Mouse (Mus musculus) liver, adult 2 months (tissue): Measurements from ENCODE around the gene Acp1. TPM values are rescaled to one million over a fixed set of nuclear protein-coding genes. Genes with fewer than 3 reads are reported as not detected.

Experiments
- DNase-seq: peaks from one replicate; pipeline ENCODE4 v3.0.0-alpha.2; 2011; ENCODE audit warnings: low read depth, low spot score; ENCODE audit errors: extremely low read depth
- H3K27ac ChIP-seq: fragments of 200-500 bp; replicated peaks from 2 replicates; pipeline ENCODE4 v1.5.1; 2012; ENCODE audit warnings: low read depth, mild to moderate bottlenecking, control low read depth, inconsistent platforms, low read length; ENCODE audit not compliant: insufficient read depth
- H3K27me3 ChIP-seq: fragments of 200-500 bp; 2 replicates; pipeline ENCODE4 v1.6.1; 2012; ENCODE audit warnings: mild to moderate bottlenecking, moderate library complexity, low read length, inconsistent platforms; ENCODE audit not compliant: control insufficient read depth, insufficient read depth
- H3K36me3 ChIP-seq: fragments of 200-500 bp; 2 replicates; pipeline ENCODE4 v1.6.1; 2012; ENCODE audit warnings: low read length, inconsistent platforms; ENCODE audit not compliant: control insufficient read depth, insufficient read depth
- H3K4me1 ChIP-seq: fragments of 200-500 bp; 2 replicates; pipeline ENCODE4 v1.6.1; 2011; ENCODE audit warnings: low read length; ENCODE audit not compliant: control insufficient read depth, insufficient read depth
- H3K4me3 ChIP-seq: fragments of 200-500 bp; 2 replicates; pipeline ENCODE4 v1.5.1; 2011; ENCODE audit warnings: low read depth, mild to moderate bottlenecking, control low read depth, low read length, moderate library complexity; ENCODE audit not compliant: insufficient read depth
- H3K79me2 ChIP-seq: fragments of 200-500 bp; 2 replicates; pipeline ENCODE4 v1.6.1; 2012; ENCODE audit warnings: inconsistent platforms, mild to moderate bottlenecking, low read length, moderate library complexity; ENCODE audit not compliant: control insufficient read depth, insufficient read depth
- H3K9ac ChIP-seq: fragments of 200-500 bp; 2 replicates; pipeline ENCODE4 v1.6.1; 2012; ENCODE audit warnings: low read depth, mild to moderate bottlenecking, control low read depth, inconsistent platforms, low read length
- CTCF ChIP-seq: fragments of 200-500 bp; IDR thresholded peaks from 2 replicates; pipeline ENCODE4 v1.5.1; 2011; ENCODE audit warnings: low read depth, low read length, control low read depth
- POLR2A ChIP-seq: fragments of 200-500 bp; IDR thresholded peaks from 2 replicates; pipeline ENCODE4 v1.6.1; 2011; ENCODE audit warnings: low read length, control low read depth; ENCODE audit not compliant: insufficient read depth; ENCODE audit errors: extremely low read depth
- WGBS: fragments of 180-500 bp; shearing (Covaris S2); methylation state at CpG from one replicate; pipeline ENCODE4 v1.1.7; 2018; 5-methylcytosine and 5-hydroxymethylcytosine counted together
- polyA plus RNA-seq: library from polyadenylated mRNA; depleted of rRNA; stranded (reverse); fragments of >200 nt; gene quantifications from 2 replicates; pipeline ENCODE4 v1.2.3, GENCODE M21; 2012
- total RNA-seq: library from RNA; depleted of rRNA; stranded (reverse); fragments of >200 nt; gene quantifications from 2 replicates; pipeline ENCODE4 v1.2.3, GENCODE M21; 2014

The Acp1 gene
- total and polyA plus RNA-seq, 2 experiments = 9.3 to 75.0 TPM

- Histone ChIP-seq H3K4me1 (peaks cover 3% of the 10 kb centered on the region; the same call in 1 of the 2 replicates), H3K4me3 (no peak overlapping the region), H3K9ac (no peak overlapping the region), H3K36me3 (peaks cover 4% of the 10 kb centered on the region; the same call in 1 of the 2 replicates), H3K79me2 (peaks cover 9% of the 10 kb centered on the region; the same call in 1 of the 2 replicates), H3K27ac (no peak overlapping the region), H3K27me3 (no peaks in the 10 kb centered on the region)
- 86% methylated on average over 1 of the region's 1 CpGs for WGBS
- TF ChIP-seq CTCF = no peak
- TF ChIP-seq POLR2A = no peak
- DNase-seq = no peak
Measured at GRCm38 (mm10) chr12:30908658-30909057, 2.7 kb downstream of the Acp1 start.

DNA sequence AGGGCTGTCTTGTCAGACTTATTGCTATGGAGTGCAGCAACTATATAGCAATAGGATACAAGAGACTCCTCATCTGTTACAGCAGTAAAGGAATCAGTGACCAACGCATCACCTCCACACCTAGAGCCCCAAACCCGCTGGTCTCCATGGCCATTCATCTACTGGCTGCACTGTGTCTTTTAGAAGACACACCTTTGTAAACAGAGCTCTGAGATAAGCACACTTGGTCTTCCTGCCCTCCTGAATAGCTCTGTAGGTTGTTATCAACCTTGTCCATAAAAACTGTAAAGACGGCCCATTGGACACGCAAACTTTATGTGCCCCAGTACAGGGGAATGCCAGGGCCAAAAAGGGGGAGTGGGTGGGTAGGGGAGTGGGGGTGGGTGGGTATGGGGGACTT, 14.3 kb downstream of the Acp1 start:
- no peak overlapping the region for H3K9ac ChIP-seq
- peaks cover 21% of the 10 kb centered on the region for H3K36me3 ChIP-seq
- TF ChIP-seq CTCF (no peak), POLR2A (no peak)
- H3K4me1 ChIP-seq = no peaks in the 10 kb centered on the region
- WGBS = 94% methylated on average over 4 of the region's 4 CpGs
- H3K79me2 ChIP-seq = no peaks in the 10 kb centered on the region
- H3K4me3 ChIP-seq = no peak overlapping the region
- no peak for DNase-seq
- H3K27me3 ChIP-seq = no peaks in the 10 kb centered on the region
- H3K27ac ChIP-seq = no peak overlapping the region

DNA sequence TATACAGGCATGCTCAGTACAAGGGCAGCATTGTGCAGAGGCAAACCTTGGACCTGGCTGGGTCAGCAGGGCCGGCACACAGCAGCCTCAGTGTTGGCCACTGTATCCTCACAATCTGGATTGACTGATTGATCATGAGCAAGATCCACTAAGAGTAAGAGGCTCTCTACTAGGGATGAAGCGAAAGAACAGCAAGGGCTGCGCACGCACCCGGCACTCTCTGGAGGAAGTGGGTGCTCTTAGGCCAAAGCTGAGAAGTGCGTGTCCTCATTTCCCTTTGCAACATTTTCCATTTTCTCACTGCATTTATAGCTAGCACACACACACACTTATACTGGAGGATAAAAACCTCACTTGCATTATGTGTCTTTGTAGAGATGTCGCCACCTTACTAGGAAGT, 20.0 kb downstream of the Acp1 start:
- Histone ChIP-seq H3K4me1 (no peaks in the 10 kb centered on the region; the same call in 1 of the 2 replicates), H3K27ac (no peak overlapping the region), H3K9ac (no peak overlapping the region), H3K4me3 (no peak overlapping the region), H3K36me3 (peaks cover 6% of the 10 kb centered on the region), H3K27me3 (no peaks in the 10 kb centered on the region), H3K79me2 (no peaks in the 10 kb centered on the region)
- TF ChIP-seq CTCF = no peak
- no peak for TF ChIP-seq POLR2A
- WGBS = 82% methylated on average over 7 of the region's 7 CpGs
- DNase-seq = no peak

GRCm38 (mm10) chr12:30890067-30890466, 21.3 kb downstream of the Acp1 start:
- 37% methylated on average over 5 of the region's 5 CpGs for WGBS
- peaks cover 4% of the 10 kb centered on the region for H3K36me3 ChIP-seq
- H3K4me3 ChIP-seq = no peak overlapping the region
- no peaks in the 10 kb centered on the region for H3K79me2 ChIP-seq
- H3K27ac ChIP-seq = no peak overlapping the region
- H3K9ac ChIP-seq = no peak overlapping the region
- H3K27me3 ChIP-seq = peaks cover 3% of the 10 kb centered on the region
- peak; percentile 51 for DNase-seq
- no peaks in the 10 kb centered on the region; the same call in 1 of the 2 replicates for H3K4me1 ChIP-seq
- TF ChIP-seq POLR2A (no peak), CTCF (peak; percentile 53)

- Histone ChIP-seq H3K36me3 (no peaks in the 10 kb centered on the region), H3K79me2 (no peaks in the 10 kb centered on the region), H3K4me3 (no peak overlapping the region), H3K27ac (no peak overlapping the region), H3K4me1 (no peaks in the 10 kb centered on the region; the same call in 1 of the 2 replicates), H3K27me3 (peaks cover 13% of the 10 kb centered on the region), H3K9ac (no peak overlapping the region)
- TF ChIP-seq CTCF (no peak), POLR2A (no peak)
- DNase-seq = no peak
- WGBS = 86% methylated on average over 4 of the region's 4 CpGs
Measured at GRCm38 (mm10) chr12:30888003-30888402, 23.4 kb downstream of the Acp1 start.

- H3K4me1 ChIP-seq = no peaks in the 10 kb centered on the region; the same call in 1 of the 2 replicates
- no peaks in the 10 kb centered on the region for H3K79me2 ChIP-seq
- H3K27me3 ChIP-seq = peaks cover 15% of the 10 kb centered on the region
- WGBS = 73% methylated on average over 6 of the region's 6 CpGs
- no peak overlapping the region for H3K4me3 ChIP-seq
- H3K36me3 ChIP-seq = no peaks in the 10 kb centered on the region
- TF ChIP-seq CTCF (no peak), POLR2A (no peak)
- DNase-seq = no peak
- no peak overlapping the region for H3K9ac ChIP-seq
- no peak overlapping the region for H3K27ac ChIP-seq
Measured at GRCm38 (mm10) chr12:30885891-30886290, 25.5 kb downstream of the Acp1 start.
